Mouse (Mus musculus) midbrain, embryonic 12.5 days (tissue): ENCODE measurements around the gene Mrap. TPM values are rescaled to one million over a fixed set of nuclear protein-coding genes. Genes with fewer than 3 reads are reported as not detected.

Source experiments
- ATAC-seq: fragments of 200-750 bp; cut with Nextera tagmentation; 2 replicates; pipeline ENCODE4 v1.8.0; 2017; ENCODE audit warnings: low read depth, moderate TSS enrichment, moderate library complexity; ENCODE audit not compliant: low FRiP score
- H3K27ac ChIP-seq: fragments of 300-500 bp; sonication (generic); replicated peaks from 2 replicates; pipeline ENCODE4 v1.5.1; 2016; ENCODE audit warnings: mild to moderate bottlenecking
- H3K27me3 ChIP-seq: fragments of 300-500 bp; sonication (generic); 2 replicates; pipeline ENCODE4 v1.6.1; 2016; ENCODE audit warnings: mild to moderate bottlenecking
- H3K36me3 ChIP-seq: fragments of 300-500 bp; sonication (generic); 2 replicates; pipeline ENCODE4 v1.6.1; 2016
- H3K4me1 ChIP-seq: fragments of 300-500 bp; sonication (generic); 2 replicates; pipeline ENCODE4 v1.6.1; 2016
- H3K4me2 ChIP-seq: fragments of 300-500 bp; sonication (generic); replicated peaks from 2 replicates; pipeline ENCODE4 v1.6.1; 2016; ENCODE audit warnings: mild to moderate bottlenecking, moderate library complexity
- H3K4me3 ChIP-seq: fragments of 300-500 bp; sonication (generic); 2 replicates; pipeline ENCODE4 v1.5.1; 2016; ENCODE audit warnings: mild to moderate bottlenecking
- H3K9ac ChIP-seq: fragments of 300-500 bp; sonication (generic); replicated peaks from 2 replicates; pipeline ENCODE4 v1.6.1; 2016; ENCODE audit warnings: mild to moderate bottlenecking, moderate library complexity
- H3K9me3 ChIP-seq: fragments of 300-500 bp; sonication (generic); 2 replicates; pipeline ENCODE4 v1.6.1; 2016; ENCODE audit warnings: mild to moderate bottlenecking
- WGBS: fragments of 180-500 bp; shearing (Covaris S2); methylation state at CpG from one replicate; pipeline ENCODE4 v1.1.7; 2016; 5-methylcytosine and 5-hydroxymethylcytosine counted together
- polyA plus RNA-seq: library from polyadenylated mRNA; unstranded; fragments of >200 nt; fragmentation: Nextera tagmentation; extraction: Ambion mirVana; gene quantifications from 2 replicates; pipeline ENCODE4 v1.2.1, GENCODE M21; 2016

The Mrap gene
- polyA plus RNA-seq, 1 experiment from 2014 or later: not detected

- peaks cover 21% of the 10 kb centered on the region; the same call in 1 of the 2 replicates for H3K27me3 ChIP-seq
- H3K4me1 ChIP-seq: peaks cover 27% of the 10 kb centered on the region
- peak; percentile 92 for ATAC-seq
- H3K9me3 ChIP-seq: no peaks in the 10 kb centered on the region
- H3K36me3 ChIP-seq: no peaks in the 10 kb centered on the region
- WGBS: 32% methylated on average over 17 of the region's 17 CpGs
- 0 out of 2 replicates have a peak overlapping the region, but pooled peaks have one; percentile 4 for H3K9ac ChIP-seq
- H3K4me2 ChIP-seq: peak overlapping the region; percentile 48
- H3K4me3 ChIP-seq: peak overlapping the region; percentile 24
- H3K27ac ChIP-seq: peak overlapping the region; percentile 63
These were observed 28.2 kb upstream of the Mrap start for GRCm38 (mm10) chr16:90709711-90710289.

DNA sequence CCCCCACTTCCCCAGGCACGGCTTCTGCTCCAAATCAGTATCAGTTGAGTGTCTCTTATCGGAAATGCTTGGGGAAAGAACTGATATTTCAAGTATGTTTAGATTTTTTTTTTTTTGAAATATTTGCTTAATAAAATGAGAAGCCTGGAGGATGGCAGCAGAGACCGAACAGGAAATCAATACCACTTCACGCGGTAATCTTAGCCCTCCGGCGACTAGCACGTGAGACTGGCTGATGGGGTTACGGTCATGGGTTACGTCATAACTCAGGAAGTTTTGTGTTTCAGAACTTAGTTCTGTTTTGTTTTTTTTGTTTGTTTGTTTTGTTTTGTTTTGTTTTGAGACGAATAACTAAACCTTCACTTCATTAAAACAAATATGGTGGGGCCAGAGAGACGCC, 27.7 kb upstream of the Mrap start:
- H3K27ac ChIP-seq: peak overlapping the region; percentile 63
- H3K4me1 ChIP-seq: peaks cover 27% of the 10 kb centered on the region
- WGBS: 69% methylated on average over 12 of the region's 12 CpGs
- no peaks in the 10 kb centered on the region for H3K9me3 ChIP-seq
- no peak overlapping the region for H3K9ac ChIP-seq
- H3K36me3 ChIP-seq: no peaks in the 10 kb centered on the region
- ATAC-seq: no peak
- H3K4me3 ChIP-seq: peak overlapping the region; percentile 24
- H3K4me2 ChIP-seq: peak overlapping the region; percentile 48
- H3K27me3 ChIP-seq: peaks cover 21% of the 10 kb centered on the region; the same call in 1 of the 2 replicates

DNA sequence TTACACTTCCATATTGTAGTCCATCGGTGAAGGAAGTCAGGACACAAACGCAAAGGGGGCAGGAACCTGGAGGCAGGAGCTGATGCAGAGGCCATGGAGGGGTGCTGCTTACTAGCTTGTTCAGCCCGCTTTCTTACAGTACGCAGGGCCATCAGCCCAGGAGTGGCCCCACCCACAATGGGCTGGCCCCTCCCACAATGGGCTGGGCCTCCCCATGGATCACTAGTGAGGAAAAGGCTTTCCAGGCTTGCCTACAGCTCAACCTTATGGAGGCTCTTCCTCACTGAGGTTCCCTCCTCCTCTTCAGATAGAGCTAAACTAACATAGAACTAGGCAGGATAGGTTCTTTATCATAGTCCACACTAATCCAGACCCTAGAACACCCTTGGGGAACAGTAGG, 14.0 kb upstream of the Mrap start:
- no peaks in the 10 kb centered on the region for H3K9me3 ChIP-seq
- no peak for ATAC-seq
- H3K36me3 ChIP-seq: peaks cover 37% of the 10 kb centered on the region
- H3K27me3 ChIP-seq: no peaks in the 10 kb centered on the region
- no peak overlapping the region for H3K9ac ChIP-seq
- H3K4me1 ChIP-seq: peaks cover 13% of the 10 kb centered on the region
- H3K27ac ChIP-seq: no peak overlapping the region
- no peak overlapping the region for H3K4me3 ChIP-seq
- H3K4me2 ChIP-seq: no peak overlapping the region
- 97% methylated on average over 4 of the region's 4 CpGs for WGBS

GRCm38 (mm10) chr16:90726600-90727227, 11.3 kb upstream of the Mrap start:
- WGBS: 6% methylated on average over 38 of the region's 38 CpGs
- H3K4me3 ChIP-seq: peak overlapping the region; percentile 86
- 0 out of 2 replicates have a peak, but pooled peaks cover 4% of the 10 kb centered on the region for H3K9me3 ChIP-seq
- ATAC-seq: peak; percentile 68
- H3K4me1 ChIP-seq: peaks cover 13% of the 10 kb centered on the region
- peak overlapping the region; percentile 74 for H3K9ac ChIP-seq
- peak overlapping the region; percentile 99 for H3K4me2 ChIP-seq
- no peaks in the 10 kb centered on the region for H3K27me3 ChIP-seq
- peak overlapping the region; percentile 52; the same call in 1 of the 2 replicates for H3K27ac ChIP-seq
- peaks cover 16% of the 10 kb centered on the region for H3K36me3 ChIP-seq

DNA sequence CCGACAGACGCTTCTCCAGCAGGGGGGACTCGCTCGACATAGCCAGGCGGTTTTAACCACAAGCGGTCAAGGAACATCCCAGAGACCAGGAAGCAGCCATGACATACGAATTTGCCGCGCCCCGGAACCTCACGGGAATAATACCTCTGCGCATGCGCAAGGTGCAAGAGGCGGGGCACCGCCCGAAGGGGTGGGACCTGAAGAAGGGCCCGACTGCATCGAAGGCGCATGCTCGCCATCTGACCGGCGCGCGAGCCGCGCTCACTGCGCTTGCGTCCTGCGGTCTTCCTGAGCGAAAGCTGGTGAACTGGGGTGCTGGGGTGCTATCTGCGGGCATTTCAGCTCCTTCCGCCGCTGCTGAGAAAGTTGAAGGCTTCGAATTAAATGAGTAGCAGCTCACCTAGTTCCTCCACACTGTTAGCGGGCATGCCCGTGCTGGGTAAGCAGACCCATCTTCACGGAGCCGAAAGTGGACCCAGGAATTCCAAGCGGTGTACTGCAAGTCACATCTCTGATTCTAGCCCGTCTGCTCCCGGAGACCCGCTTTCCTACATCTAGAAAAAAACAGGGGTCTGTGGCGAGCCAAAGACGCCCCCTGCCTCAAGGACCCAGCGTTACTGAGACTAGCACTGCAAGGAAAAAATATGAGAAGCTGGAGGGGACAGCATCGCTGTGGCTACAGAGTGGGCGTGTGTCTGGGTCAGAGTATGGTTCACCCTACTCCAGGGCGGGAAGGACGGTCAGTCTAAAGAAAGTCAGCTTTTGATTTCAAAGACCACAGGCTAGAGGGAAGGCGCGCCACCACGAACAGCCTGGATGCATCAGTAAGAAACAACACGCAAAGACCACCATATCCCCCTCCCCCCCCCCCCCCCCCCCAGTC, 10.5 kb upstream of the Mrap start, which contains the start of gene Mis18a:
Gene Mis18a, minus strand, starts transcription at position 172 of the 883 bp plus-strand sequence.
- peaks cover 8% of the 10 kb centered on the region; the same call in 1 of the 2 replicates for H3K36me3 ChIP-seq
- WGBS: 1% methylated on average over 53 of the region's 53 CpGs
- peak within 1 kb of the TSS; percentile 86 for H3K4me3 ChIP-seq
- no peaks in the 10 kb centered on the region for H3K27me3 ChIP-seq
- peak within 1 kb of the TSS; percentile 52 for H3K27ac ChIP-seq
- peaks cover 13% of the 10 kb centered on the region for H3K4me1 ChIP-seq
- peak within 1 kb of the TSS; percentile 74 for H3K9ac ChIP-seq
- 0 out of 2 replicates have a peak, but pooled peaks cover 4% of the 10 kb centered on the region for H3K9me3 ChIP-seq
- ATAC-seq: peak; percentile 96
- peak within 1 kb of the TSS; percentile 99 for H3K4me2 ChIP-seq

- Histone ChIP-seq H3K27ac (no peak overlapping the region), H3K4me3 (no peak overlapping the region), H3K9me3 (0 out of 2 replicates have a peak, but pooled peaks cover 4% of the 10 kb centered on the region), H3K36me3 (no peaks in the 10 kb centered on the region), H3K4me1 (no peaks in the 10 kb centered on the region), H3K27me3 (no peaks in the 10 kb centered on the region), H3K4me2 (no peak overlapping the region), H3K9ac (no peak overlapping the region)
- no peak for ATAC-seq
- WGBS: 83% methylated on average over 4 of the region's 4 CpGs
These were observed 2.4 kb upstream of the Mrap start for GRCm38 (mm10) chr16:90735611-90736010.

- H3K27ac ChIP-seq: no peak overlapping the region
- H3K4me3 ChIP-seq: no peak overlapping the region
- no peak overlapping the region for H3K4me2 ChIP-seq
- no peak for ATAC-seq
- no peaks in the 10 kb centered on the region for H3K27me3 ChIP-seq
- H3K36me3 ChIP-seq: no peaks in the 10 kb centered on the region
- H3K9me3 ChIP-seq: no peaks in the 10 kb centered on the region
- WGBS: 78% methylated on average over 10 of the region's 10 CpGs
- H3K4me1 ChIP-seq: no peaks in the 10 kb centered on the region
- H3K9ac ChIP-seq: no peak overlapping the region
These were observed 1.2 kb upstream of the Mrap start for GRCm38 (mm10) chr16:90736672-90737270.

DNA sequence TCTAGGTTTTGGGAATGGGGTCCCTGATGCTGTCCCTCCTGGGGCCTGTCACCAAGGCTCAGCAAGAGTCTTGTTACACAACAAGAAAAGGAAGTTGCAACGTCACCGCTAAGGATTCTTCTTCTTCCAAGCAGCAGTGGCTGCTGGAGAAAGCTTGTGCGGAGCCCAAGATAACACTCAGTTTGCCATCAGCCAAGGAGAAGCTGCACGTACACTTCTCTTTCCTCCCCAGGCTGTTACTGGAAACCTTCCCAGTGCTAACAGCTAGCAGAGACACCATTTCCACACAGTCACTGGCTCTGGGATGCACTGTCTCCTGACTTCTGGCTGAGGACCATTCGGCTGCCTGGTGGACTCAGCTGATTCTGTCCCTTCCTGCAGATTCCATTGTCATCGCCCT, 9.1 kb downstream of the Mrap start:
- WGBS: 89% methylated on average over 6 of the region's 6 CpGs
- ATAC-seq: no peak
- no peak overlapping the region for H3K27ac ChIP-seq

DNA sequence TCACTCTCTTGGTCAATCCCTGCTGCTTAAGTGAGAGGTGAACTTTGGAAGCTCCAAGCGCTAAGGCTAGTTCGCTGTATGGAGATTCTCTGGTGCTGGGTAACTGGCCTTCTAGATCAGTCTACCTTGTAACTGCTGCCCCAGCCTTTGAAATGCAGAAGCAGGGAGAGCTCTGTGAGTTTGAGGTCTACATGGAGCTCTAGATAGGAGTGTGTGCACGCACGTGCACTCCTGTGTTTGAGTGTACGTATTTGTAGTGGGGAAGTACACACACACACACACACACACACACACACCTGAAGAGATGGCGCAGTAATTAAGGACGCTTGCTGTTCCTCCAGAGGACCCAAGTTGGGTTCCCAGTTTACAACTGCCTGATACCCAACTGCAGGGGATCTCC, 10.2 kb downstream of the Mrap start:
- H3K9me3 ChIP-seq: no peaks in the 10 kb centered on the region
- H3K36me3 ChIP-seq: peaks cover 21% of the 10 kb centered on the region
- WGBS: 96% methylated on average over 7 of the region's 7 CpGs
- ATAC-seq: no peak
- H3K4me2 ChIP-seq: no peak overlapping the region
- H3K9ac ChIP-seq: no peak overlapping the region
- no peaks in the 10 kb centered on the region for H3K27me3 ChIP-seq
- no peaks in the 10 kb centered on the region for H3K4me1 ChIP-seq
- H3K27ac ChIP-seq: no peak overlapping the region
- H3K4me3 ChIP-seq: no peak overlapping the region

More for the DNA sequence above, 9.1 kb downstream of the Mrap start:
- Histone ChIP-seq H3K4me1 (peaks cover 5% of the 10 kb centered on the region; the same call in 1 of the 2 replicates), H3K9ac (no peak overlapping the region), H3K4me2 (no peak overlapping the region), H3K4me3 (no peak overlapping the region), H3K27me3 (no peaks in the 10 kb centered on the region), H3K9me3 (no peaks in the 10 kb centered on the region), H3K36me3 (peaks cover 11% of the 10 kb centered on the region)

GRCm38 (mm10) chr16:90753386-90753941, 15.5 kb downstream of the Mrap start:
- no peak overlapping the region for H3K9ac ChIP-seq
- no peaks in the 10 kb centered on the region for H3K27me3 ChIP-seq
- no peak for ATAC-seq
- no peak overlapping the region for H3K4me3 ChIP-seq
- no peak overlapping the region for H3K4me2 ChIP-seq
- no peaks in the 10 kb centered on the region for H3K9me3 ChIP-seq
- WGBS: 96% methylated on average over 13 of the region's 13 CpGs
- no peaks in the 10 kb centered on the region for H3K4me1 ChIP-seq
- peaks cover 59% of the 10 kb centered on the region for H3K36me3 ChIP-seq
- no peak overlapping the region for H3K27ac ChIP-seq

GRCm38 (mm10) chr16:90759335-90759734, 21.3 kb downstream of the Mrap start:
- H3K4me2 ChIP-seq: no peak overlapping the region
- 0 out of 2 replicates have a peak, but pooled peaks have one; percentile 16 for ATAC-seq
- no peak overlapping the region for H3K4me3 ChIP-seq
- no peak overlapping the region for H3K9ac ChIP-seq
- H3K27ac ChIP-seq: no peak overlapping the region
- H3K27me3 ChIP-seq: no peaks in the 10 kb centered on the region
- H3K4me1 ChIP-seq: no peaks in the 10 kb centered on the region
- H3K36me3 ChIP-seq: peaks cover 77% of the 10 kb centered on the region
- WGBS: 67% methylated on average over 3 of the region's 3 CpGs
- H3K9me3 ChIP-seq: no peaks in the 10 kb centered on the region
